Mouse (Mus musculus): Measurements from ENCODE around the gene St8sia6. TPM values are rescaled to one million over a fixed set of nuclear protein-coding genes. Genes with fewer than 3 reads are reported as not detected.
"Not testable (repeated sequence)": the region's sequence is repeated elsewhere in the genome, so short reads cannot be mapped to it uniquely, and the experiment has no call there.

St8sia6 gene
- total RNA-seq, 2 experiments from 2014 or later = 0.51 to 1.2 TPM

GRCm38 (mm10) chr2:13672426-13672825, 121.4 kb downstream of the St8sia6 start:
- no peak for DNase-seq (ENCODE audit: low spot score in 2 of 2)

- no peak for DNase-seq (ENCODE audit: low spot score in 2 of 2)
Observed at GRCm38 (mm10) chr2:13634866-13635265, 159.0 kb downstream of the St8sia6 start.

DNA sequence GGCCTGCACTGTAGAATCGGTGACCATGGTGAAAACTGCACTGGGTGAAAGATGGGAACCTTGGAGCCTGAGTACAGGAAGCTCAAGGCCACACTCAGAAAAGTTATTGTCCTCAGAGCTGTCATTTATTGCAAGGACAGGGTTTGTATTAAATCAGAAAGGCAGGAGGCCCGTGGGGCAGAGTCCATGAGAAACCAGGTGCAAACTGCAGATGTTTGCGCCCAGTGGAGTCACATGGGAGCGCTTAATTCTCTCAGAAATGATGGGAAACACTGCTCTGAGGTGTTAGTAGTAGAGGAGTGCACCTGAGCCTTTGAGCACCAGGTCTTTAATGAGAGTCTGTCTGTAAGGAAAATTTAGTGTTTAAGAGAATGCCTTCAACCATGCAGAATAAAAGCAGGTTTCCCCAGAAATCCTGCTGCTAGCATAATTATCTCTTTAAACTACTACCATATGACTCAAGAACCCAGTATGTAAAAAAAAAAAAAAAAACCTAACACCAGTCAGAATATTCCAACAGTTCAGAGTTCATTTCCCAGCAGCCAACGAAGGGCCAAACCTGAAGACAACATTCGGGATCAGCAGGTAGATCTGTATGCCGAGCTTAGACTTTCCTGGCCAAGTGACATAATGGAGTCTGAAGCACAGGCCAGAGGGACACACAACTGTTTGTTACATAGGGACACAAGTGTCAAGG, 163.6 kb downstream of the St8sia6 start:
- no peak for DNase-seq (ENCODE audit: low spot score in 2 of 2)

DNA sequence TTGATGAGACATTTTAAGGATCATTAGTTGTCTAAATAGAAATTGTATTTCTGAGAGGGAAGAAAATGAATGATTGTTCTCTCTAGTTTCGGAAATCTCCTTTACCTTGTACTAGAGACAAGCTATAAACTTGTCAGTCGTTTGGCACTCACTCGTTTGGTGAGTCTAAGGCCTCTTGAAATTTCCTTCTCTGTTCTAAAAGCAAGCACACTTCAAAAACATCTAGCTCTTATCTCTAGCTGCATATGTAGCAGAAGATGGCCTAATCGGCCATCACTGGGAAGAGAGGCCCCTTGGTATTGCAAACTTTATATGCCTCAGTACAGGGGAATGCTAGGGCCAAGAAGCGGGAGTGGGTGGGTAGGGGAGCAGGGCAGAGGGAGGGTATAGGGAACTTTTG, 190.2 kb downstream of the St8sia6 start:
- DNase-seq (ENCODE audit: low spot score in 2 of 2) = not testable (repeated sequence)

- no peak for DNase-seq (ENCODE audit: low spot score in 2 of 2)
Observed at GRCm38 (mm10) chr2:13603093-13603492, 190.8 kb downstream of the St8sia6 start.

Other genes with a start within 250 kb of the St8sia6 start
- 1 to 10 TPM; 7.8 to 9.4 TPM for gene Trdmt1, start 249.4 kb downstream of the St8sia6 start, total RNA-seq (2021)
- gene Vim, start 220.1 kb downstream of the St8sia6 start, total RNA-seq (2021) = 100 to 1,000 TPM; 525 to 537 TPM